Mouse (Mus musculus) R1 (cell line): ENCODE results near the gene Enah.

Source experiments
- DNase-seq: peaks from one replicate; pipeline ENCODE4 v3.0.0-alpha.2; 2018; ENCODE audit warnings: low read depth, low spot score

Gene Enah

GRCm38 (mm10) chr1:182019926-182020801, at the start of gene Enah:
Gene Enah, minus strand, starts transcription at chr1:182019990.
- peak; percentile 75 for DNase-seq

- DNase-seq: no peak
Measured at GRCm38 (mm10) chr1:182068136-182068535, 48.3 kb upstream of the Enah start.

GRCm38 (mm10) chr1:182066527-182067465, 47.0 kb upstream of the Enah start:
- DNase-seq: no peak

GRCm38 (mm10) chr1:182063716-182064115, 43.9 kb upstream of the Enah start:
- peak; percentile 88 for DNase-seq

- no peak for DNase-seq
Measured at GRCm38 (mm10) chr1:182062801-182063200, 43.0 kb upstream of the Enah start.

- DNase-seq: no peak
Measured at GRCm38 (mm10) chr1:182061203-182061602, 41.4 kb upstream of the Enah start.

- peak; percentile 44 for DNase-seq
Measured at GRCm38 (mm10) chr1:182059806-182060205, 40.0 kb upstream of the Enah start.

- DNase-seq: no peak
Measured at GRCm38 (mm10) chr1:182057998-182058397, 38.2 kb upstream of the Enah start.

GRCm38 (mm10) chr1:182055122-182055521, 35.3 kb upstream of the Enah start:
- peak; percentile 91 for DNase-seq

GRCm38 (mm10) chr1:182054651-182055050, 34.9 kb upstream of the Enah start:
- DNase-seq: peak; percentile 75

GRCm38 (mm10) chr1:182052973-182053372, 33.2 kb upstream of the Enah start:
- DNase-seq: no peak

- no peak for DNase-seq
Measured at GRCm38 (mm10) chr1:182052385-182052784, 32.6 kb upstream of the Enah start.

- DNase-seq: no peak
Measured at GRCm38 (mm10) chr1:182049813-182050212, 30.0 kb upstream of the Enah start.

- DNase-seq: no peak
Measured at GRCm38 (mm10) chr1:182048101-182048500, 28.3 kb upstream of the Enah start.

- DNase-seq: no peak
Measured at GRCm38 (mm10) chr1:182047016-182047690, 27.4 kb upstream of the Enah start.

- peak; percentile 62 for DNase-seq
Measured at GRCm38 (mm10) chr1:182045208-182045607, 25.4 kb upstream of the Enah start.

GRCm38 (mm10) chr1:182040538-182040937, 20.7 kb upstream of the Enah start:
- peak; percentile 74 for DNase-seq

- no peak for DNase-seq
Measured at GRCm38 (mm10) chr1:182031757-182032156, 12.0 kb upstream of the Enah start.

GRCm38 (mm10) chr1:182031066-182031465, 11.3 kb upstream of the Enah start:
- DNase-seq: peak; percentile 76

GRCm38 (mm10) chr1:182029989-182030649, 10.3 kb upstream of the Enah start:
- peak; percentile 99 for DNase-seq
